Mouse (Mus musculus) testis, adult 2 months (tissue): ENCODE data around the gene Mrpl21.

Experiments used
- CTCF ChIP-seq: fragments of 200-500 bp; IDR thresholded peaks from 2 replicates; pipeline ENCODE4 v1.5.1; 2012; ENCODE audit warnings: low read depth, mild to moderate bottlenecking, inconsistent platforms, low read length, moderate library complexity; ENCODE audit not compliant: control insufficient read depth, insufficient read depth, insufficient replicate concordance
- POLR2A ChIP-seq: fragments of 200-500 bp; IDR thresholded peaks from 2 replicates; pipeline ENCODE4 v1.6.1; 2012; ENCODE audit warnings: low read depth, mild to moderate bottlenecking, inconsistent platforms, low read length, moderate library complexity; ENCODE audit not compliant: control insufficient read depth

GRCm38 (mm10) chr19:3269803-3270202, 12.9 kb upstream of the Mrpl21 start:
- TF ChIP-seq CTCF (no peak), POLR2A (no peak)
